Mouse (Mus musculus): ENCODE data around the gene Ap3b1.

DNA sequence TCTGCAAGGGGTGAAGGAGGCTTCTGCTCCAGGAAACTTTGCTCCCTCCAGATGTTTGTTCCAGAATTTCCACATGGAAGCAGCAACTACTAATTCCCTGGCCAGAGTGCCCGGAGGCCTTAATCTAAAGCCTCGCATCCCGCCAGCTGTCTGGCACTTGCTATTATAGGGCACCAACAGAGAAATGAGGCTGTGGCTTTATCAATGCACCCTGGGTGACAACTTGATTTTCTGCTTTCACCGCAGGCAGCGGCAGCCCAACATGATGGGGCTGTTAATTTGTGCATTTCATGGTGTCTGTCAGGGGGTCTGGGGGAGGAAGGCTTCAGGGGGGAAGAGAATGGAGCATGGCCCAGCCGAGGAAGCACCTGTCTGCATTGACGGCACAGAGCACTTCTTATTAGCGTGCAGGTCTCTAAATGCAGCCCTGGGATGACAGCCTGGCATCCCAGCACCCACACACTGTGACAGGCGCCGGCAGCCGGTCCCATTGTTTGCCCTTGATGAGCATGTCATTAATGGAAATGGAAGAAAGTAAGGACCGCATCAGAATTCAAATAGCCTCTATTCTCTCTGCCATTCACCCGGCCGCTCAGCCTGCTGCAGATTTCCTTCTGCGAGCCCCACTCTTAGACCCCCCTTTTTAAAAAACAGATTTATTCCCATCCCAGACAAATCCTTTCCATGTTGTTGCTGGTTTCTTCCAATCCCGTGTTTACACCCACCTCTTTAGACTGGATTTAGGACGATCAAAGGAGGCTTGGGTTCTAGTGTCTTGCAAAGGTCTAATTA lies 217.0 kb downstream of the Ap3b1 start:
- TF ChIP-seq EP300 (IDR thresholded peaks at IDR 0.05; ENCODE audit: insufficient read depth, low read depth, low read length) (no peak), POLR2A (IDR thresholded peaks at IDR 0.05; ENCODE audit: insufficient read depth, low read depth, low read length) (no peak)

Data from heart, adult 2 months (tissue).